Mouse (Mus musculus): ENCODE measurements around the gene Ryr2.

DNA sequence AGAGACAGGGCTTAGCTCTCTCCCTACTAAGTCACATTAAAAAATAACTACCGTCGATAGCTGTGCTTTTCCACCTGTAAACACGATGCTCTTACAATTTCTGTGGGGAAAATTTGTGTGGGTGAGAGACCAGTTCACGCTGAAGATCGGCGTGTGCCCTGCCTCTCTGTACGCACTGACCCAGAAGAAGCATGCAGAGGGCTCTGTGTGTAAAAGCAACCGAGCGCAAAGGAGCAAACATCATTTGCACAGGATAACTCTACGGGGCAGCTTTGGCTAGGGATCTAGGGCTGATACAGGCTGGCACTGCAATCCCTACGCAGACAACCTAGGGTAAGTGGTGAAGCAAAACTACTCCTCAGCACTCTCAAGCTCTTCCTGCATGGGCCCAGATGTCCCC is 47.2 kb upstream of the Ryr2 start:
- TF ChIP-seq POLR2A (IDR thresholded peaks at IDR 0.05; ENCODE audit: insufficient read depth, low read depth, low read length) (no peak), CTCF (IDR thresholded peaks at IDR 0.05) (no peak)
